Mouse (Mus musculus) adrenal gland, adult 2 months (tissue): ENCODE measurements at regions not wholly inside any gene's neighbourhood (a gene's known extent, or its start where the extent isn't known, plus 50 kb on each side); places are given as distances from the start of the nearest gene placed in this dataset.

Source experiments
- DNase-seq: peaks from one replicate; pipeline ENCODE4 v3.0.0; 2021

DNA sequence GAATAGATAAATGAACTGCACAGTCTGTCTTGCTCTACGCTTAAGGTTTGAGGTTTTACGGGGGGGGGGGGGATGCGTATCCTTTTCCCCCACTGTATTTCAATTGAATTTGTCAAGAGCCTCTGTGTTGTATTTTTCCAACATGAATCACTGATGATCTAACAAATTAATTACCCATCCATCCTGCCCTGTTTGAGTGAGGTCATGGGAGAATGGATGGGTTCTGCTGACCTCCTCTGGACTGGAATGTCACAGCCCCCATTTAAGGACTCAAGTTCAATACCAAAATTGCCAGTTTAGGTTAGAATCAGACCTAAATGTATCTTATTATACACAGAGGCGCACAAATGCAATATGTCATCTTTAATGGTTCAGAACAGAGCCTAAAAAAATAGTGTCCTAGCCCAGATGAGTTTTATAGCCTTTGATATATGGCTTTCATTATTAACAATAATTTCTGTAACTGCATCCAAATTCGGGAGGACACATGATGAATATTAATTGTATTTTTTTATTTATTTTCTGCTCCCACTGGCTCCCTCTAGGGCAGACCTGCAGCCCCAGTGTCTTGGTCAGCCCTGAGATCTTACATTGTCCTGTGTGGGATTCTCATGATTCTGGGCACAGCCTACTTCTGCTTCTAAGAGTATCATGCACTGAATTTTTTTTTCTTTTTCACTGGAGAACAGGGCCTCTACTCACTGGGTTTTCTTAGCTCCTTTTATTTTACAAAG lies 288.2 kb upstream of the Zfp703 start:
- peak; percentile 18 for DNase-seq

GRCm38 (mm10) chr8:26689479-26690177 lies 287.5 kb upstream of the Zfp703 start:
- DNase-seq: no peak

DNA sequence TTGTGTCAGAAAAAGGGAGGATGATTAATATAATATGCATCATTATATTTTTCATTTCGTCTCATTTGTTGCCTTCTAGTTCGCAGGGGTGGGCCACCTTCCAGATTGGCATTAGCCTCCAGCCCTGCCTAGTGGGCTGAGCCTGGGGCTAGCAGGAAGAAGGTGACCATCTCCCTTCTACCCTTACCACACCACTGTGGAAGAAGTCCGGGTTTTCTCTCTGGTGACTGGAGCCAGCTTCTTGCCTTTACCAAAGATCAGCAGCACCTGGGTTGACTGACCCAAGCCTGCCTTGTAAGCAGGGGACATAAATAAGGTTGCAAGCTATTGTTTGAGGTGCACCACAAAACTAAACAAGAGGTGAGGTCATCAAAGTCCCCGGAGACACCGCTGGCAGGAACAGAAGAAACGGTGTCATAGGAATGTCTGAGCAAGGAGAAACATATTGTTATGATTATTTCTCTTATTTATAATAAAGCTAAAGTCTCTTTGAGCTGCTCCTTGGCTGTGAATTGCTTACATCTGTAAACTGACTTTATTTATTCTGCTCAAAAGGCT lies 286.9 kb upstream of the Zfp703 start:
- peak; percentile 28 for DNase-seq

- no peak for DNase-seq
These were observed 279.5 kb upstream of the Zfp703 start for GRCm38 (mm10) chr8:26697579-26698084.

GRCm38 (mm10) chr8:26698580-26698979 lies 278.5 kb upstream of the Zfp703 start:
- peak; percentile 23 for DNase-seq

DNA sequence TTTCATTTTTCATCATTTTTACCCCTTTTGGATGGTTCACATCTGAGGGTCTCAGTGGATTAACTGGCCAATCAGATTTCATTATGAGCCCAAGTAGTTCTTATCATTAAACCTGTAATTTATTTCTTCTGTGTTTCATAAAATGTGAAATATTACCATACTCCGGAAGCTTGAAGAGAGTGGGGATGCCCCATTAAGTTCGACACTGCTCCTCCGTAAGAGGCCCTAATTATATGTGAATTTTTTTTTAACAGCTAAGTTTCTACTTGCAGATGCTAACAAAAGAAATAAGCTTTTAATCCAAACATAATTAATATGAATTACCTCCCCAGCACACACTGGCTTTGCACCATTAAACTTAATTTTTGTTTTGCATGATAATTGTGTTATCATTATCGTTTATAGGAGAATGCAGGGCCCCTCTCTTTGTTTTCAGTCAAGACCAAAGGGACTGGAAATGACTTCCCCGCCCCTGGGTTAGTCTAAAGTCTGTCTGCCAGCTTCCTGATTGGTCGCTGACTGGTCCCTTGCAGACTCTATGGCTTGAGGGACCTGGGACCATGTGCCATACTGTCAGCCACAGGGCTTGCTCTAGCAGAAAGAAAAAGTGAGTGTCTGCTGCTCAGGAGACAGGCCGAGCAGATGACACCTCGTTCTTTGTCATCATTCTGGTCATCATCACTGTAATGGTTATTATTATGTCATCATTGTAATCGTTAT lies 270.9 kb upstream of the Zfp703 start:
- no peak for DNase-seq

- DNase-seq: no peak
These were observed 270.4 kb upstream of the Zfp703 start for GRCm38 (mm10) chr8:26706768-26707156.

DNA sequence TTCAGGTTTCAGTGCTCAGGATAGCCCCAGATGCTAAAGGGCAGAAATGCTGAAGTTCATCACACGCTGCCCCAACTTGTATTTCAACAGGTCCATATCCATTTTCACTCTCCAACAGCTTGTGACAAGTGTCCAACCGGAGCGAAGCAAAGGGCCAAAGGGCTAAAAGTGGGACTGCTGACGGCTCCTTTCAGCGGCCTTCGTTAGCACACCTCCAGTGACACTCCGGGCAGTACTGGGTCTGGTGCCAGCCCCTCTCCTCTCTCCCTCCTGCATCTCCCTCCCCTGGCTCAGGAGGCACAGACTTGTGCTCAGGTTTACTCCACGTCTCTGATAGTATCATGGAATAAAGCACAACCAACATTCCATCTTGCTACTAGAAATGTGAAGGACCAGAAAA lies 263.3 kb upstream of the Zfp703 start:
- DNase-seq: no peak

DNA sequence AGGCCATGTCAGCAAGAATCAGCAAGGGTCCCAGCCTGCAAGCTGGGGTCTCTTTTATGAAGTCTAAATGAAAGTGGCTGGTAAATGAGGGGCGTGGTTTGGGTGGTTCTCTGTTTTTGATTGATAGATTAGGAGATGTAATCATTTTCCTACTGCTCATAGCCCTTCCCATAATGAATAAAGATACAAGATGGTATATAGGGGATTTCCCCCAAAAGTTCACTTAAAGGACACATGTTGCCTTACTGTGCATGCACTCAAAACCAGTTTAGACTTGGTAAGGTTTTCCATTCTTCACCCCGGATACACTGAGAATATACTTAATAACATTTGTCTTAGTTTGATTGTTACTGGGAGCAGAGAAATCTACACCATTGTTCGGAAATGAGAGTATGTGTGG lies 262.4 kb upstream of the Zfp703 start:
- no peak for DNase-seq

DNA sequence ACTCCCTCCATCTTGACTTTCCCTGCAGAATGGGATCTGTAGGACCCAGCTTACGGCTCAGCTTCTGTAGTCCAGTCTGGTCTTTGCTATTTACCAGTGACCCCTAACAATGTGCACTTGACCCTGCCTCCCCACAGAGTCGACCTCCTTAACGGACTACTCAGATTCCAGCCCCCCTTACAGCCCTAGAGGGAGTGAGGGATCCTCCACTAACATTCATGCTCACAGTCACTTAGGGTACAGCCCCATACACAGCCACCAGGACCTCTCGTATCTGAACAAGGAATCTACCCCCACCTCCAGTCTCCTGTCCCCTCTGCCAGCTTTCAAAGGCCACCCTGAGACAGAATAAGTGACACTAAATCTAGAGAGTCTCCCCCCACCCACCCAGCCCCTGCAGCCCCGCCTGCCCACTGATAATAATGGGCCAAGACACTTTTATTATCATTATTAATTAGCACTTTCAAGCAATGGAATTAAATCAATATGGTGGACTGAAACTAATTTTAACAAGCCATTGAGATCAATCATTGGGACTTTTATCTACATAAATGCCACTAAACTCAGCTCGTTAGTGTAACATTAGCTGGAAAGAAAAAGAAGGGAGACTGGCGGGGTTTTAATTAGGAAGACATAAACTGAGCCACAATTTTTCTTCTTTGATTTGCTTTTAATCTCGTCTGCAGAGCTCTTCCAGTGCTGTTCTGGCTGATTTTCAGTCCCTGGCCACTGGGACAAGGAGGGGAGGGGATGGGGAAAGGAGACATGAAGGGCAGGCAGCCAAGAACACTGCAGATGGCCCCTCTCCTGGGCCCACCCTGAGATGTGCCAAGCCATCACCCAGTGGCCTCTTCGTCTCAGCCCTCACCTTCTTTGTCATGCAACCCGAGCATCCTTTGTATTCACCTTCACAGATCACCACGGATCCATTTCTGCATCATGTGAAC lies 258.4 kb upstream of the Zfp703 start:
- no peak for DNase-seq

DNA sequence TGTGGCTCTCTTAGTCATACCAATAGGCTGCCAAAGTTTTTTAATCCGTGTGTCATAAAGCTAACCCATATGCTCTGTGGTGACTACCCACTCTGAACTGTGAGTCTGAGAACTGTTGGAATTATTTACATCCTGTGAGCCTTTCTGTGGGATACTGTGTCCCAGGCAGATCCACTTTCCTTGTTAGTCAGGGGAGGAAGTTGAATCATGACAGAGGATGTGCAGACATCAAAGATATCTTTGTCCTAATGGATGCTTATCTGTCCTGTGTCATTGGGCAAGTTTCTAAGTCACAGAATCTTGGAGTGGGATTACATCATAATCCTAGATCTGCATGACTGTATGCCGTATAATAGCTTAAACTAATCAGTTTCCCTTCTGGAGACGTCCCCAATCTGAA lies 254.4 kb upstream of the Zfp703 start:
- DNase-seq: peak; percentile 26

GRCm38 (mm10) chr8:26724628-26725027 lies 252.5 kb upstream of the Zfp703 start:
- DNase-seq: peak; percentile 79

- DNase-seq: peak; percentile 59
These were observed 251.6 kb upstream of the Zfp703 start for GRCm38 (mm10) chr8:26725521-26725920.

GRCm38 (mm10) chr8:26729351-26729750 lies 247.8 kb upstream of the Zfp703 start:
- no peak for DNase-seq

DNA sequence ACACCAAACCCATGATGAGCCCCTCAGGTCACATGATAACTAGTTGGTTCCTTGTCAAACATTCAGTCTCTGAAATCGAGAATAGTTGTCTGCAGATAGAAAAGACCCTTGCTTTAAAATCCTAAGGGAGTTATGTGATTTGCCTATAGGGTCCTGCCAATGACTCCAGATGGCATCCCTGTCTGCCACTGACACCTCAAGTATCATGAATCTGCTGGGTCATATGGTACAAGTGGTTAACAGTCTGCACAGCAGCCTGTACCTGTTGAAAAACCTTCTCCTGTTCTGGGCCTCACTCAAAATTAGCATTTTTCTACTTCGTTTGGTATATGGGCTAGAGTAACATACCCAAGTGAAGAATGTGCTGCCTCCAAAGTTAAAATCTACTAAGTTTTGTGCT lies 246.0 kb upstream of the Zfp703 start:
- no peak for DNase-seq

- DNase-seq: no peak
These were observed 232.7 kb upstream of the Zfp703 start for GRCm38 (mm10) chr8:26744424-26744823.

GRCm38 (mm10) chr8:26746811-26747210 lies 230.3 kb upstream of the Zfp703 start:
- DNase-seq: no peak

DNA sequence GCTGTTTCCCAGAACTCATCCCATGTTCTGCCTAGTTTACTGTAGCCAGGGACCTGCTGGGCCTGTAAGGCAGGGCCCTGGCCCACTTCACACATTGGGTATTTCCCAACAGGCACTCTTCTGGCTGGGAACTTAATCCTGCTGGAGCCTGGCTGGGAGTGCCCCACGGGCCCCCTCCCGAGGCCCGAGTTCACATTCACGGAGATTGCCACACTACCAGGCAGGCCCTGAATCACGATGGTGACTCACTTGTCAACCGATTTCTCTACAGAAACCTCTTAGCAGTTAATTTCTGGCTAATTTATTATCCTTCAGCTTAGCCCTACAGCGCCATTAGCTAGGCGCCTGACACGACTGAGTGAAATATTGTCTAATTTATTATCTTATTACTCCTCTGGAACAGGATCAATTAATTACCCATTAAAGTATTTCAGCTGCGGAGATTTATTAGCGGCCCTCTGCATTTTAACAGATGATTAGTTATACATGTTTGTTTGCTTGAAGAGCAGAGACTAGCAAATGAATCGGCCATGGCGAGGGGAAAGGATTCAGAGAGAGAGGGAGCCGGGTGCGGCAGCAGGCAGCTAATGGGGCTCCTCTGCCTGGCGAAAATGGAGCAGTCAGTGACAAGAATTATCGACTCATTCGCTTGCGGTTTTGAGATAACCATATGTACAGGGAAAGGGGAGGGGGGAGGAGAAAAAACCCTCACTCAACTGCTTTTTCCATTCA lies 229.7 kb upstream of the Zfp703 start:
- DNase-seq: peak; percentile 88

DNA sequence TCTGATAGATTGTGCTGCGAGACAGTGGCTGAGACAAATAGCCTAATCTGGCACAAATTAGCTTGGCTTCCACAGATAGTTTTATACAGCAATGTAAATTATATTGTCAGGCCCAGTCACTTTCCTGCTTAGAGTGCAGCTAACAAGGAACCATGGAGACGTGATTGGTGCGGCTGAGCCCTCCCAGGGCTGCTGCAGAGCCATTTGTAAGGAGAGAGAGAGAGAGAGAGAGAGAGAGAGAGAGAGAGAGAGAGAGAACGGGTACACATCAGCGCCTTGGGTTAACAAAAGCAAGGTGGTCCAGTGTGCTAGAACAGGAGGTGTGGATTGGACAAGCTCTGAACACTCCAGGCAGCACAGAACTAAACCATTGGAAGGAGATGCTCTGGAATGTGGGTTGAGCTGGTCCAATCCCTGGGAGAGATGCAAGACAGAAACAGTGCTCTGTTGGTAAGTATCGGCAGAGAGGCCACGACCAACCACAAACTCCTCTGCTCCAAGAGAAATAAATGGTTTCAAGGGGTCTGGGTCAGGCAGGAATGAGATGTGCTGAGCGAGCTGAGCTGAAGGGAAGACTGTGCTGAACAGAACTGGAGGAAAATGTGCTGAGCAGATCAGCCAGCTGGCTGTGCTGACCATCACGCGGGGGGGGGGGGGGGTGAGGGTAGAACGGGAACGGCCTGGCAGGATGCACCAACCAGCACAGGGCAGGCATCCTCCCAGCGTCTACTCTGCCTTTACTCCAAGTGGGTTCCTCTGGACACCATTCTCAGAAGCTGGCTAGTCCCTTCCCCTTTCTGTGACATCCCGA lies 228.8 kb upstream of the Zfp703 start:
- DNase-seq: no peak

DNA sequence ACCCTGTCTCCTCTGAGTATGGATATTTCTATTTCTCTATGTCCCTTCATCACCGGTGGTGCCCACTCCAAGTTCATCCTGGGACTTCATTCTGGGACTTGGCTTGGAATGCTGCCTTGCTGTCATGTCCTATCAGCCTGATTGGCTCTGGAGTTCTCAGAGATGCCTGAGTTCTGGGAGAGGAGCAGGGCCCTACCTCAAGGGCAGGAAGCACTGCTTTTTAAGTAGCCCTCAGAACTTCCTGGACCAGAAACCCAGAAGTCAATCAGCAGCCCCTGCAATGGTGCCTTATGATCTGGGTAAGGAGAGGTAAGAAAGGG lies 228.2 kb upstream of the Zfp703 start:
- no peak for DNase-seq
